Mouse (Mus musculus): ENCODE data around the gene Fgfr2.

DNA sequence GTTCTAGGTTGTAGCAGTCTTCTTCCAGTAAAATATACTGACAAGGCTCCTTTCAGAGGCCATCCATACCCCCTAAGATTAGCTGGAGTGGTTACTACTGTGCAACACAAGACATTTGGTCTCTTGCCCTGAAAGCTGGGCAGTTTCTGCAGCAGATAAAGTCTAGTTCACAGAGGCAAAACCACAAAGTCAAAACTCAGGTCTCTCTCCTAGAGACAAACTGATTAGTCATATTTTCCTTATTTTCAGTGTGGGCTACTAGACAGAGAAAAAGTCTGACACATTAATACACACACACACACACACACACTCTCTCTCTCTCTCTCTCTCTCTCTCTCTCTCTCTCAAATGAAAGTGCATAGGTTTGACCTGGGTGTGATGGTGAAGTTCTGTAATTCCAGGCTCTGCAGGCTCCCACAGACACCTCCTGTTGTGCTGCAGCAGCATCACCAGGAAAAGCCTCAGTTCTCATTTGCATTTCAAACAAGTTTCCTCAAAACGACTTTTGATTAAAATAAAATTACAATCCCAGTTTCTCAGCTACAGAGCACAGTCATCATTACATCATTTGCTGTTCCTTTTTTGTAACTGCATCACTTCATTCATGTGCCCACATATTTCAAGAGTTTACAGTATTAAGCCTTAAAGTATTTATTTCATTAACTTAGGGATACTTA is 298.7 kb downstream of the Fgfr2 start:
- TF ChIP-seq POLR2A (IDR thresholded peaks at IDR 0.05; ENCODE audit: borderline replicate concordance, extremely low read depth, low read depth, low read length) (no peak), CTCF (IDR thresholded peaks at IDR 0.05; ENCODE audit: insufficient read depth, low read length) (no peak)
